Mouse (Mus musculus) spleen, postnatal 14 days (tissue): ENCODE data around the gene Nubp1.

ENCODE experiments used
- DNase-seq, 2 experiments: peaks; one replicate each; pipeline ENCODE4 v3.0.0; 2021 to 2022; ENCODE audit warnings: low spot score in 2 of 2

Gene Nubp1

DNA sequence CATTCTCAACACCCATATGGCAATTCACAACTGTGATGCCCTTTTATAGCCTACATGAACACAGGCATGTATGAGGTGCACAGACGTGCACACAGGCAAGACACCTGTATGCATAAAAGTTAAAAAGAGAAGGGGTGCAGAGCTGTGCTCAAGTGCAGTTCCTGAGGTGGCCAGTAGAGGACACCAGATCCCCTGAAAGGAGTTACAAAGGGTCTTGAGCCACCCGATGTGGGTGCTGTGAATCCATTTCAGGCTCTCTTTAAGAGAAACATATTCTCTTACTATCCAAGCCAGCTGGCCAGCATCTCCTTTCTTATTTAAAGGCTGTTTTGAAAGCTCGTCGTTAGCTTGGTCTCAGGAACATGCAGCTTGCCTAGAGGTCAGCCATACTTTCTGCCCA is 5.1 kb downstream of the Nubp1 start:
- peak in 1 of 2 experiments; percentile 20 for DNase-seq

GRCm38 (mm10) chr16:10417723-10418259 is 6.0 kb downstream of the Nubp1 start:
- no peak for DNase-seq

GRCm38 (mm10) chr16:10420447-10421054 is 8.8 kb downstream of the Nubp1 start:
- no peak for DNase-seq

GRCm38 (mm10) chr16:10431911-10432310 is 20.2 kb downstream of the Nubp1 start:
- no peak for DNase-seq

DNA sequence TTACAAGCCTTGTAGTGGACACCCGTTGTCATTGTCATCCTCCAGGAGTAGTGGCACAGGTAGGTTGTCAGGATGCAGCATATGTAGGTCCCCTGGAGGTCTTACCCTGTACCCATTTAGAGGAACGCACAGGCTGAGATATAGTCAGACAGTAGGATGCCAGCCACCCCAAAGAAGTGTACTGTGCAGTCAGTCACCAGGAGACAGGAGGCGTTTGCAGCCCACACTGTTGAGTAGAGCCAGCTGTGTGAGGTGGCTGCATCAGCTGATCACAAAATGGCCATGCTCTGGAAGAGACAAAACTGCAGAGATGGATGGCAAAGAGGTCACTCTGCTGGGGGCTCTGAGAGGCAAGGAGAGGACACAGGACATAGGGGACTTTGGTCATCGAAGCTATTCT is 20.6 kb downstream of the Nubp1 start:
- no peak for DNase-seq

GRCm38 (mm10) chr16:10433344-10433743 is 21.6 kb downstream of the Nubp1 start:
- DNase-seq = no peak

DNA sequence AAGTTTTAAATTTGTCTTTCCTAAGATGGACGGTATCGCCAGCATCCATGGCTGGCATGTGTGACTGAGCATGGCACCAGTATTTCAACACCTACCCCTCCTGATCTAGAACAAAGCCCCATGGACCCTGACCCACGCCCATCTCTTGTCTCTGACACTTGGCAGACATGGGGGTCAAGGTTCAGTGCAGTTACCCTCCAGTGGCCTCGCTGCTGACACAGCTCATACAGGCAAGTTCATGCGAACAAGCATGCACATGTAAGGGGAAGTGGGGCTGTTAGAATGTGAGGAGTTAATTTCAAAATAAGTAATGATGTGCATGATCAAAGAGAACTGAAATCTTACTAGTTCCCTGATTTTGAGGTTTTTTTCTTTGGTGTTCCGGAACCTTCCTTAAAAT is 24.4 kb downstream of the Nubp1 start:
- no peak for DNase-seq

- DNase-seq = no peak
Measured at GRCm38 (mm10) chr16:10438055-10438454, 26.3 kb downstream of the Nubp1 start.

DNA sequence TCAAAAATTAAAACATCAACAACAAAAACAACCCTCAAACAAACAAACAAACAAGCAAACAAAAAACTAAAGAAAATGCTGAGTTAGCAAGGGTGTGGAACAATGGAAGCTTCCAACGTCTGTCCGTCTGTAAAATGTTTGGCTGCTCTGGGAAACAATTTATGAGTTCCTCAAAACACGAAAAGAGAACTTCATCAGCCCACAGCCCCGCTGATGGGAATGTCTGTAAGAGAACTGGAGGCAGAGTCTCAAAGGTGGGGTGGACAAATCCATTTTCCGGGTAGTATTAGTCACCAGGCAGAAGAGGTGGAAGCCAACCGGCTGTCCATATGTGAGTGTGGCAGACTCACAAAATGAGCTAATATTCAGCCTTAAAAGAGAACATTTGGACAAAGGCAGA is 29.6 kb downstream of the Nubp1 start:
- no peak for DNase-seq

DNA sequence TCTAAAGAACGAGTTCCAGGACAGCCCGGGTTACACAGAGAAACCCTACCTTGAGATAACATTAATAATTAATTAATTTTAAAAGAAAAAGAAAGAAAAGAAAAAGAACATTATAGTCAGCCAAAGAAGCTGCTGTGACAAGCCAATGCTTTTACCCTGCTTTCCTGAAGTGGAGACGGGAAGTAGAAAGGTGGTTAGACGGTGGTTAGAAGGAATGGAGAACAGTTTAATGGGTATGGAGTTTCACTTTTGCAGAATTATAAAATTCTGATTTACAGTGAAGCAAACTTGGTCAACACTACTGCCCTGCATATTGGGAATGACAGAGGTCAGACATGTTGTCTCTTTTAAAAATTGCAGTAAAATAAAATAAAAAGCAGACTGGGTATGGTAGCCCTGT is 30.0 kb downstream of the Nubp1 start:
- no peak for DNase-seq

GRCm38 (mm10) chr16:10443723-10444122 is 32.0 kb downstream of the Nubp1 start:
- no peak for DNase-seq

DNA sequence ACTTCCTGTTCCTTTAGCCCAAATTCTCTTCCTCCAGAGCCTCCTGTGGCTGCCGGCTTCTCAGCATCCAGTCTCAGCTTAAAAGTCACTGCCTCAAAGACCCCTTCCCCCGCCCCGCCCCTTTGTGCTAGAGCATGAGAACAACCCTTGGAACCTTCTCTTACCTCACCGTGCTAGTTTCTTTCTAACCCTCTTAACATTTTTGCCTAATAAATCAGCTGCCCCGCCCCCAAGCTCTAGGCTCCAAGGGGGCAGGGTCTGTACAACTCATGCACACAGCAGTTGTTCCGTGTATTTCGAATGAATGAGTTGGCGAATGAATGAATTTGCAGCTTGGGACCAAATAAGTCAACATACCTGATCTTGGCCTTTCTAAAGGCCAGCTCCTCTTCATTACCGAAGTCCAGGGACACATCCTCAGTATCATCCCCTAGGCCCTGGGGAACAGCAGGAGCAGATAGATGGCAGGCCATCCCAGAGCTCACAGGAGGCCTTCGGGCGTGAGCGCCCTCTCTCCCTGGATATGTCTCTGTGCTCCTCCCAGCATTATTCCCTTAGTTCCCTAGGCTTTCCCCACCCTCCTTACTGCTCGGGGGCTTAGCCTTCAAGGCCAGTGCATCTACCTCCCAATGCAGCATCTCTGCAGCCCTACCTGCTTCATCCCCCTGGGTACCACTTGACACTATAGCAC is 35.0 kb downstream of the Nubp1 start:
- no peak for DNase-seq

GRCm38 (mm10) chr16:10447264-10447594 is 35.5 kb downstream of the Nubp1 start, which contains the start of gene Tvp23a:
Gene Tvp23a, minus strand, starts transcription at chr16:10447362.
- DNase-seq = no peak

- no peak for DNase-seq
Measured at GRCm38 (mm10) chr16:10447781-10448180, 36.0 kb downstream of the Nubp1 start.

DNA sequence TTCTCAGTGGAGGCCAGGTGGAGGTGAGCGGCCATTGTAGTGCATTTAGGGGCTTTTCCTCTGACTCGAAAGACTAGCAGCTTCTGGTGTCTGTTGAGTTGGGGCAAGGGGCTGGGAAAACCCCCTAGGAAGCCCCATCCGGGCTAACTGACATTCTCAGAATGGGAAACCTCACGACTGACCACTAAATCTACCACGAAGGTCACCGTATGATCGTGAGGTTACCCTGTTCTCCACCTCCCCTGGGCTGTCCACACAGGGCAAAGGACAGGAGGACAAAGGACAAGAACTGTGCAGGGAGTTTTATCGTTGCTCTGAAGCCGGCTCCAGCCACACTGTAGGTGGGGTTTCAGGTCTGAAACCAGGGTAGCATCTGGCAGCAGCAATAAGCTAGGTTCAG is 37.2 kb downstream of the Nubp1 start:
- no peak for DNase-seq

GRCm38 (mm10) chr16:10451906-10452305 is 40.2 kb downstream of the Nubp1 start:
- no peak for DNase-seq

DNA sequence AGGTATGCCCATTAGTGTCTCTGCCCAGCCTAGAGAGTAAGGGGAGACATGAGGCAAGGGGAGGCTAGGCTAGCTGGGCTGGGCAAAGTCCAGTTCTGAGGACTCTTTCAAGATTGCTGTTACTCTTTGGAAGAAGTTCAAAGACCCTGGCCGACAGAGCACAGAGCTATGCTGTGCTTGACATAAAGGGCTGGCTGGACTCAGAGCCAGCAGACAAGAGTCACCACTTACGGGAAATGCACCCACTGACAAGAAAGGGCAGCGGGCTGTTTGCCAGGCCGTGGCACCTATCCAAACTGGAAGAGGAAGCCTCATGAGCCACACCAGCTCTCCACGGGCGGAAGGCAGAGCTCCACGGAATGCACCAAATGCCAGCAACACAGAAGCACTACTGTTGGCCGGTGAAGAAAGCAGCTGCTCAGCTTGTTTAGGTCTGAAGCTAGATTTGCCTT is 40.7 kb downstream of the Nubp1 start:
- DNase-seq = peak; percentile 13 to 16

GRCm38 (mm10) chr16:10453872-10454582 is 42.3 kb downstream of the Nubp1 start:
- no peak for DNase-seq

GRCm38 (mm10) chr16:10454583-10454974 is 42.8 kb downstream of the Nubp1 start:
- DNase-seq = no peak

DNA sequence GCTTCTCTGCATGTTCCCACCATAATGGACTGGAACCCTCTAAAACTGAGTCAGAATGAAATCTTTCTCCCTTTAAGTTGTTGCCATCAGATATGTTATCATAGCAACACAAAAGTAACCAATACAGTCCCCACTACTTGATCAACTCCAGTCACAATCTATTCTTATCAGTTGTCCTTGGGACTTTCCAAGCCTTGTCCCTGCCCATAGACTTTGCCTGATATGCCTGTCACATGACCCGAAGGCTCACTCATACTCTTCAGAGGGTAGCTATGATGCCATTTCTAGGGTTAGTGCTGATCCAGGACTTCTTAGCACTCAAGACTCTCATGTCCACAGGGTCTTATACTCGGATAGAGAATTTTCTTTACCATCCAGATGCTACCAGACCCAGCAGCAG is 48.4 kb downstream of the Nubp1 start:
- DNase-seq = no peak

DNA sequence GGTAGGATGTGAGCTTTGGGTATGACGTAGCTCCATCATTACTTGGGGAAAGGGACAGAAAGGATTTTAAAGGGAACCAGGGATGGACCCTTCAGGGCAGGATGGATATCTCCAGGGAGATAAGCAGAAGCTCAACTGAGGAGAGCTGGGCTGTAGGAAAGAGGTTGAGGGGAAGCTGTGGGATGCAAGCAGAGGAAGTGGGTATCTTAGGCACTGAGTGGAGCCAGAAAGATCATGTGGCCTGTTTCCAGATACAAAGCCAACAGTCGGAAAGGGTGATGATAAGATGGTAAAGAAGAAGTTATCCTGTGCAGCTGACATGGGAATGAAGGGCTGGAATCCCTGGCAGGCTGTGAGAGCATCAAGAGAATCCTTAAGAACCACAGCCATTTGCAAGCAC is 49.4 kb downstream of the Nubp1 start:
- no peak for DNase-seq

DNA sequence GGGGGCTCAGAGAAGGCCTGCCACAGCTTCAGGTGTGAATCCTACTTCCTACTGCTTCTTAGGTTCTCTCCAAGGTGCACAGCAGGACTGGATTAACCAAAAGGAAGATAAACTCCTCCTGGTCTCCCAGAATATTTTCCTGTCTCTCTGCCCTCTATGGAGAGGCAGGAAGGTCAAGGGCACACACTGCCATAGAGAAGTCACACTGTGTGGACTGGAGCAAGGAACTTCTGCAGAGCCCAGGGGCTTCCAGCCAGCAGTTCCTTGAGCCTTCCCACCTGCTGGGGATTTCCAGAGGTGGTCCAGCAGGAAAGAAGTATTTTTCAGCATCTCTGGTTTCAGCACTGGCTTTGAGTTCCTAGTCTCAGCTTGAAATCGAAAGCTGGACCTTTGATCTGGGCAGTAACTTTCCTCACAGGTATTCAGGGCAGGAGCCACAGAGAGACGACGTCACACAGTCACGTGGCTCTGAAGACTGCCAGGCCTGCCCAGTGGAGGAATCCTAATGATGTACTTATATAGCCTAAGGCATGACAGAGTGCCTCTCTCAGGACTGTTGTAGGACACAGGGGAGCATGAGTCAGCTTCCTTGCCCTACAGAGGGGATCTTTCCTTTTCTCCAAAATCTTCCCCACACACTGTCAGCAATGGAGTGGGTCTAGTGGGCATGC is 53.4 kb downstream of the Nubp1 start:
- no peak for DNase-seq
